Mouse (Mus musculus): ENCODE data around the gene Mmaa.

Gene Mmaa

GRCm38 (mm10) chr8:79222752-79223141, 72.0 kb downstream of the Mmaa start:
- in situ Hi-C loops (cut with MboI, MseI) = no loop called here

GRCm38 (mm10) chr8:79222106-79222751, 72.5 kb downstream of the Mmaa start:
- in situ Hi-C loops (cut with MboI, MseI) = no loop called here
